Mouse (Mus musculus) frontal cortex, adult 2 months (tissue): Measurements from ENCODE around the gene Aoc1. TPM values are rescaled to one million over a fixed set of nuclear protein-coding genes. Genes with fewer than 3 reads are reported as not detected.
"Not testable (repeated sequence)": the region's sequence is repeated elsewhere in the genome, so short reads cannot be mapped to it uniquely, and the experiment has no call there.

ENCODE experiments used
- DNase-seq, 2 experiments: peaks; one replicate each; pipeline ENCODE4 v3.0.0; 2022; ENCODE audit warnings: low spot score in 1 of 2; ENCODE audit errors: extremely low spot score in 1 of 2
- polyA plus RNA-seq: library from polyadenylated mRNA; depleted of rRNA; stranded (reverse); fragments of >200 nt; gene quantifications from 2 replicates; pipeline ENCODE4 v1.2.3, GENCODE M21; 2012

The Aoc1 gene
- polyA plus RNA-seq, 1 experiment, result 0.10 TPM

DNA sequence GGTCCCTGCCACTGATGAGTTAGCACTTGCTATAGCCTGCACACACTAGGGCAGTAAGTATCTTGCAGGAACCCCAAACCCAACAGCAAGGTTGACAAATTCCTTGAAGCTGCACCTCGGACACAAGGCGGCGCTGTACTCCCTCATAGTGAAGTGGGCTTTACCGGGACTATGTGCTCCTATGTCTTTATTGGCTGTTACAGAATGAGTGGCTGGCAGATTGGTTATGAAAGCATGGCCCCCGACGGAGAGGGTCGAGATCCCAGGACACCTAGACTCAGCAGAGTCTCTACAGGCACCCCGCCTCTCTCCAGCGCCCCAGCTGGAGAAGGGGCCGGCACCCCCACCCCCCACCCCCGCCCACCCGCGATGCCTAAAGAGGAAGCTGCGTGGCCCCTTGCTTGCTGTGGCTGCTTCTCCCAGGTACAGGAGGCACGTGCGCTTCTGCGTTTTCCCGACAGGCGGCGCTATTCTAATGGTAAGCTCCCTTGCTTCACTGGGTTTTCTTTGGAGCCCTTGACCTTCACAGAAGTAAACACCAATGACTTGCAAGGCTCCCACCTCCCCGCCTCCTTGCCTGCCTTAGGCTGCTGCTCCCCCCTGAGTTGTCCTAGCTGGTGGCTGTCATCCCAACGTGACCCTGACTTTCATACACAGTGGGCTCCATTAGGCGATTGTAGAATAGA lies 12.4 kb upstream of the Aoc1 start:
- DNase-seq, result peak; percentile 14 to 53

- no peak for DNase-seq
These were observed 11.8 kb upstream of the Aoc1 start for GRCm38 (mm10) chr6:48860851-48861250.

DNA sequence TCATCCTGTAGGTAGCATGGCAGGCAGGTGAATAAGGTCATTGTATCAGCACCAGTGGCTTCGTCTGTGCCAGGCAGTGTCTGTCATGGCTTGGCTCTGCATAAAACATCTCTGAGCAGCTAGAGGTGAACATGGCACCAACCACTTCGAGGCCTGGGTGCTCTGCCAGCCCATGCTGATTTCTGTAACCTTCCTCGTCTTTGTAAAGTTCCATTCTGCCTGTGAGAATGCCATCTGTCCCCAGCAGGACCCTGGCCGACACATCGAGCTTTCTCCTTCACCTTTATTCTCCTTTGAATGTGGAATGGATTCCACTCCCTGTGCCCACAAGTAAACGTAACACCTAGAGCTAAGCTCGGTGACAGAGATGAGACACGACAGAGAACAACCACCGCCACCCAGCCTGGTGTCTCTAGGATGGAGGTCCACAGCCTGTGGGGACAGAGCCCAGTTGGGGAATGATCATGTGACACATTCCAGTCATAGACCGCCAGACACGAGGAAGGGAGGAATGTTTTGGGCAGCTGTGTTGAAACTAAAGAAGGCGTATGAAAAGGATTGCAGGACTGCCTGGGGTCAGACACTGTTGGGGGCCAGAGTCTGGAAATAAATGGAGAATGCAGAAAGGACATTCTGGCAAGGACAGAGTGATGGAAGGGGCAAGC lies 10.9 kb upstream of the Aoc1 start:
- no peak for DNase-seq

DNA sequence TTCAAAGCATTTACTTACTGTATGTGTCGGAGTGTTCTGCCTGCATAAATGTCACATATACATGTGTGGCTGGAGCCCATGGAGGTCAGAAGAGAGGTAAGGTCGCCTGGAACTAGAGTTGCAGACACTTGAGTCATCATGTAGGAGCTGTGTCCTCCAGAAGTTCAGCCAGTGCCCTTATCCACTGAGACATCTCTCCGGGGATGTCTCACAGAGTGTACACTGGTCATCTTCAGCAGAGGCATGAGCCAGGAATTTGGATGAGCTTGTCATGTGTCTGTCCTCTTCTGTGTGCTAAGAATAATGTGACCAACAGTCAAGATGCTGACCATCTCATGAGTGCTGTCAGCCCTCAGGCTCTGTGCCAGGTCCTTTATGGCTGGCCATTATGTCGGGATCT lies 9.9 kb upstream of the Aoc1 start:
- no peak for DNase-seq

DNA sequence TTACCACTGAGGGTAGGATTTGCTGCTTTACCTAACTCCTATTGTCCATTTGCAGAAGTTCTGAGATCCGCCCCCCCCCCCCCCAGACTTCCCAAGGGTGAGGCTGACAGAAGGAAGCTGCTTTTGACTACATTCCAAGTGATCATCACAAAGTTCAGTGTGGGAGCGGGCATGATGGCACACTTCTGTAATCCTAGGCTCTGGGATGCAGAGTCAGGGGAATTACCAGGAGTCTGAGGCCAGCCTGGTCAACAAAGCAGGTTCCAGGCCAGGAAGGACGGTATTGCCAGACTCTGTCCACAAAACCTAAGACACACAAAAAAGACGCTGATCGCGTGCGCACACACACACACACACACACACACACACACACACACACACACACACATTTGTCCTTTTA lies 9.2 kb upstream of the Aoc1 start:
- no peak for DNase-seq

DNA sequence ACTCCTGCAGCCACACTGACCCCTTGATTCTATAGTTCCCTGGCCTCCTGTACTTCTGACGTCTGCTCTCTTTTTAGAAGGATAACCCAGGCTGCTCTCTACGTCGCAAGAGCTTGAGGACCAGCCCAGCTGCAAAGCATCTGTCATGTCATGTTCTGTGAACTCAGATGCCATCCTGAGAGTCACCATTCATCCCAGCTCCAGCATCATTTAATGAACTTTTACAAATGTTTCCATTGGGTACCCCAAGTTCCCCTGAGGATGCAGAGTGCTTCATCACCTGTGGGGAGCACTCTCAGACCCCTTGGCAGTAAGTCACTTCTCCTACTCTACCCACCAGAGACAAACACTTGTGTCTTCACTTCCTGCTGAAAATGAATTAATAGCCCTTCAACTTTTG lies 8.5 kb upstream of the Aoc1 start:
- no peak for DNase-seq

DNA sequence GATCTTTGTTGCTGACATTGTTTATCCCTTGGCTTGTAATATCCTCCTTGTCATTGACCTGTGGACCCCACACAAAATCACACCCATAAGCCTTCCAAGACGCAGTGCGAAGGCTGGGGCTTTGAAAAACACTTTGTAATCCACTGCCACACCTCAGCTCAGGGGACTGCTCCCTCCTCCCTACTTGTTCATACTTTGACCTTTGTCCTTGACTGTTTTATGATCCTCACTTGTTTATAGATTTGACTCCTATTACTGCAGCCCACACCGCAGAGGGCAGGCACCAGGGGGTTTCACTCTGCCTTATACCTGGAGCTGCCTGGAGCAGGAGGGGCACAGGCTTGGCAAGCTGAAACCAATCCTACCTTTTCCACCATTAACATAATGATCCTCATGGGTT lies 8.0 kb upstream of the Aoc1 start:
- DNase-seq, result no peak

- DNase-seq, result no peak
These were observed 7.4 kb upstream of the Aoc1 start for GRCm38 (mm10) chr6:48865152-48865745.

GRCm38 (mm10) chr6:48866355-48866950 lies 6.2 kb upstream of the Aoc1 start:
- DNase-seq, result not testable (repeated sequence)

- DNase-seq, result no peak
These were observed 5.5 kb upstream of the Aoc1 start for GRCm38 (mm10) chr6:48867158-48867557.

DNA sequence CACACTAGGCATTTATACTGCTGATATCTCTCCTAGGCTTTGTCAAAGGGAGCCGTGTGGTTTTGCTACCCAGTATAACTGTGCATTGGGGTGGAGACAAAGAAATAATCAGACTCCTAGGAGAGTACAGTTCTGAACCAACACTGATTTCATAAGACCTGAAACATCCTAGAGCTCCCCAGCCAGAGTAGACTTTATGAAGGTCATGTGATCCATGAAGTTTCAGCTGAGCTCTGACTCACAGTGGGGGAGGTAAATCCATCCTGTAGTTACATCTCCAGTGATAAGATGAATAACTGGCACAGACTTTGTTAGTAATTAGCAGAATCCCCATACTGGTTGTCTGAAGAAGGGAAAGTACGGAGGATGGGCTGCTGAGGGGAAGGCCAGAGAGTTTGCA lies 2.9 kb upstream of the Aoc1 start:
- peak in 1 of 2 experiments; percentile 30 for DNase-seq

- DNase-seq, result no peak
These were observed 1.9 kb downstream of the Aoc1 start for GRCm38 (mm10) chr6:48874576-48874975.

GRCm38 (mm10) chr6:48875515-48875914 lies 2.8 kb downstream of the Aoc1 start:
- no peak for DNase-seq

DNA sequence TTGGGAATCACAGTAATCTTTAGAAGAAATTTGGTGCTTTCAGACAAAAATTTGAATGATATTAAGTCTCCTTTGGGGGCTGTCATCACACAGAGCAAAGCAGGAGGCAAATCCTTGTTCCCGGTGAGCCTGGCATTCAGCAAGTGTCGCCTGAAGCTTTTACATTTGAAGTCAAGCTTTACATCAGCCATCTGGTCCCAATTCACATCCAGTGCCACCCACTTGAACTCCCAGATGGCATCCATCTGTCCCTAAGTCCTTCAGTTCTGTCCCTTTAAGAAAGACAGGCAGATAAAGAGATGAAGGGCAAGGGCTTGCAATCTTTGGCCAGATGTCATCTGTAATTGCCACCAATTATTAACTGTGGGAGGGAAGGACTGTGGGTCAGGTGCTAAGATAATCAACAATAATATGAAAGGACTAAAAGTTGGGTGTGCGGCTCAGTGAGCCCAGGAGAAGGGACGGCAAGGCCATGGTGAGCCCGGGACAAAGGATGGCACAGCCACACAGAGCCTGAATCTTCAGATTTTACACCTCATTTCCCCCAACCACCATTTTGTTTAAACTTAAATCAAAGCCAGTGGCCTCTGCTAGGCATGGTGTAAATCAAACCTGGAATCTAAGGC lies 3.9 kb downstream of the Aoc1 start:
- peak; percentile 27 to 70 for DNase-seq

GRCm38 (mm10) chr6:48894203-48894602 lies 21.5 kb downstream of the Aoc1 start:
- DNase-seq, result no peak

DNA sequence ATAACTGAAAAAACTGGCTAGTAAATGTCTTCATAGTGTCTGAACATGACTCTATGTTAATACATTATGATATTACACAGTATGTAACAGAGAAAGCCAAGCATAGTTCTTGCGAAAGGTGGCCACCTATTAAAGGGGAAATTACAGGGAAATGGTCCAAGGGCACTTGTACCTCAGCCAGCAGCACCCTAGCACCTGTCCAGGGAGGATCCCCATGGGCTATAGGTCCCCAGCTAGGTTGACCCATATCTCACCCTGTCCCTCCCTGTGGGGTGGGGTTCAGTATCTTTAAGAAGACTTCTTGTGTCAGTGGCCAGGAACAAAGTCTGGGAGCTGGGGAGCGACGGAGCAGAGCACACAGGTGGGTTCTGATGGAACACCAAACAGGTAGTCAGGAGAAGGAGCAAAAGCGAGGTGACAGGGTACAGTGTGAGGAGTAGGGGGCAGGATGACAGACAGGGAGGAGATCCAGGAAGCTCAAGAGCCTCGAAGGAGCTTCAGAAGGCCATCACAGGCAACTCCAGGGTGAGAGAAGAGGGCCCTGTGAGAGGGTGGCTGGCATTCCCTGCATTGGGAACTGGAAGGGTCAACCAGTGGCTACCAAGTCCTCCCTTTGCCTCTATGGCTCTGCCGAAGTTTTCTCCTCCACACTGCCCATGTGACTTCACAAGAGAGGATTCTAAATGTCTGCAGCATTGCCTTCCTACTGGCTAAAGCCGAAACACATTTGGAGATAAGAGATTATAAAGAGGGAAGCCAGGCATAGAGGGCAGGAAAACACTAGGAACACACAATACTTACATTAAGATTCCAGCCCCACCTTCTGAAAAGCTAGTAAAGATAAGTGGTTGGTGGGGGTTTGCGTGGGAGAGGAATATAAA lies 22.5 kb downstream of the Aoc1 start:
- DNase-seq, result no peak

DNA sequence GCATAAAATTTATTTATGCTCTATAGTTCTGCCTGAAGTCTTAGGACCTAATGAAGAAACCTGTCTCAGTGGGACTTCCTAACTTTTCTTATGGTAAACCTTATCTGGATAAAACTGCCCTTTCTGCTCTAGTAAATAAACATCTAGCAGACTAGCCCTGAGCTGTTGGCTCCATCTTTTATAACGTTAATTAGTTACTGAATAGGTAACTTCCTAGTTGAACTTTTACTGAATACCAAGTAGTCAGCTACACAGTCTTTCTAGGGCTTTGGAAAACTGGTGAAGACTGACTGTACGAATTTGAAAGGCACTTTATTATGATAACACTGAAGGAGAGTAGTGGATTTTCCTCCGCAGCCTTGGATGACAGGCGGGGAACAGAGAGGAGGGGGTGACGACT lies 23.2 kb downstream of the Aoc1 start:
- DNase-seq, result no peak

DNA sequence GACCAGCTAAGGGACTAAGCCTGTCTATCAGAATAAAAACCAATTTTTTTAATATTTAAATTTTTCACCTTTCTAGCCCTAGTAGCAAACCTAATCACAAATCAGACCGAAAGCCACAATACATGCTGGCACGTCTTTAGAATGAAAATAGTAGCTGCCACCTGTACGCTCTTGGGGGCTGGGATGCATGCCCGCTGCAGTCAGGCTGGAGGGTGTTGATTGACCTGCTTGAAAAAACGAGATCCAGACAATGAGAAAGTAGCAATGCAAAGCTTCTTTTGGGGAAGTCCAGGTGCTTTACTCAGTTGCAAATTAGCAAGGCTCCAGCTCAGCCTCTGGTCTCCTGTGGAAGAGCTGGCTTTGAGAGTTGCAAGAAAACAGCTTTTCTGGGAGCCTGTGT lies 24.3 kb downstream of the Aoc1 start:
- no peak for DNase-seq

GRCm38 (mm10) chr6:48901316-48901715 lies 28.6 kb downstream of the Aoc1 start:
- not testable (repeated sequence) for DNase-seq
